Mouse (Mus musculus) small intestine, adult 2 months (tissue): ENCODE results near the gene Gad1.

Experiments used
- CTCF ChIP-seq: fragments of 200-500 bp; IDR thresholded peaks from 2 replicates; pipeline ENCODE4 v1.5.1; 2012; ENCODE audit warnings: low read depth, mild to moderate bottlenecking, control low read depth, inconsistent platforms, low read length, moderate library complexity, mixed read lengths; ENCODE audit not compliant: insufficient replicate concordance, insufficient read length; ENCODE audit errors: extremely low read depth
- POLR2A ChIP-seq: fragments of 200-500 bp; IDR thresholded peaks from 2 replicates; pipeline ENCODE4 v1.6.1; 2012; ENCODE audit warnings: low read depth, mild to moderate bottlenecking, control low read depth, inconsistent platforms, low read length, moderate library complexity

GRCm38 (mm10) chr2:70614745-70615351 is 62.0 kb downstream of the Gad1 start:
- TF ChIP-seq POLR2A: no peak
- TF ChIP-seq CTCF: no peak
